Mouse (Mus musculus): ENCODE results near the gene Rab31.

- no peak for TF ChIP-seq CTCF (IDR thresholded peaks at IDR 0.05; ENCODE audit: low read depth)
- no peak for TF ChIP-seq EP300 (optimal IDR thresholded peaks at IDR 0.05)
Measured at GRCm38 (mm10) chr17:65787261-65787660, 14.7 kb upstream of the Rab31 start.

Data from stomach, postnatal 0 days (tissue).